Mouse (Mus musculus) urinary bladder, postnatal 0 days (tissue): Measurements from ENCODE around the gene Cacng5. TPM values are rescaled to one million over a fixed set of nuclear protein-coding genes. Genes with fewer than 3 reads are reported as not detected.

Experiments
- polyA plus RNA-seq: library from polyadenylated mRNA; unstranded; fragments of >200 nt; fragmentation: Nextera tagmentation; extraction: Ambion mirVana; gene quantifications from 2 replicates; pipeline ENCODE4 v1.2.1, GENCODE M21; 2015

The Cacng5 gene
- 0.05 TPM in 1 of 2 replicates, not detected in the other for polyA plus RNA-seq

GRCm38 (mm10) chr11:107914634-107915226 is at the start of gene Cacng5:
Gene Cacng5, minus strand, starts transcription at chr11:107915055.

Other genes starting within 250 kb of the Cacng5 start
- not detected in 2 replicates for gene Cacng1, start 198.5 kb downstream of the Cacng5 start, polyA plus RNA-seq
- 0.08 TPM in 2 replicates for gene Cacng4, start 120.5 kb downstream of the Cacng5 start, polyA plus RNA-seq